Mouse (Mus musculus) forebrain, embryonic 13.5 days (tissue): ENCODE measurements around the gene Nfia. TPM values are rescaled to one million over a fixed set of nuclear protein-coding genes. Genes with fewer than 3 reads are reported as not detected.

Source experiments
- ATAC-seq: fragments of 200-750 bp; cut with Nextera tagmentation; 2 replicates; pipeline ENCODE4 v1.8.0; 2017
- H3K27ac ChIP-seq: fragments of 300-500 bp; sonication (generic); 2 replicates; pipeline ENCODE4 v1.5.1; 2015; ENCODE audit warnings: inconsistent platforms, mild to moderate bottlenecking, moderate library complexity
- H3K27me3 ChIP-seq: fragments of 300-500 bp; sonication (generic); 2 replicates; pipeline ENCODE4 v1.6.1; 2015; ENCODE audit warnings: mild to moderate bottlenecking, inconsistent platforms
- H3K36me3 ChIP-seq: fragments of 300-500 bp; sonication (generic); 2 replicates; pipeline ENCODE4 v1.6.1; 2015; ENCODE audit warnings: mild to moderate bottlenecking, inconsistent platforms; ENCODE audit not compliant: poor library complexity, severe bottlenecking
- H3K4me1 ChIP-seq: fragments of 300-500 bp; sonication (generic); 2 replicates; pipeline ENCODE4 v1.6.1; 2015; ENCODE audit warnings: inconsistent platforms
- H3K4me2 ChIP-seq: fragments of 300-500 bp; sonication (generic); 2 replicates; pipeline ENCODE4 v1.6.1; 2015; ENCODE audit warnings: inconsistent platforms, mild to moderate bottlenecking, moderate library complexity
- H3K4me3 ChIP-seq: fragments of 300-500 bp; sonication (generic); 2 replicates; pipeline ENCODE4 v1.5.1; 2015; ENCODE audit warnings: mild to moderate bottlenecking, inconsistent platforms
- H3K9ac ChIP-seq: fragments of 300-500 bp; sonication (generic); 2 replicates; pipeline ENCODE4 v1.6.1; 2015; ENCODE audit warnings: mild to moderate bottlenecking, inconsistent platforms
- H3K9me3 ChIP-seq: fragments of 300-500 bp; sonication (generic); replicated peaks from 2 replicates; pipeline ENCODE4 v1.6.1; 2016; ENCODE audit warnings: inconsistent platforms
- WGBS: fragments of 180-500 bp; shearing (Covaris S2); methylation state at CpG from one replicate; pipeline ENCODE4 v1.1.7; 2015; 5-methylcytosine and 5-hydroxymethylcytosine counted together
- polyA plus RNA-seq: library from polyadenylated mRNA; unstranded; fragments of >200 nt; fragmentation: Nextera tagmentation; extraction: Ambion mirVana; gene quantifications from 2 replicates; pipeline ENCODE4 v1.2.1, GENCODE M21; 2015

The Nfia gene
- polyA plus RNA-seq, 1 experiment from 2014 or later: 121 TPM

- no peak overlapping the region for H3K4me2 ChIP-seq
- no peak overlapping the region for H3K9ac ChIP-seq
- H3K27ac ChIP-seq: no peak overlapping the region
- no peaks in the 10 kb centered on the region for H3K27me3 ChIP-seq
- WGBS: 87% methylated on average over 4 of the region's 4 CpGs
- peaks cover 66% of the 10 kb centered on the region for H3K4me1 ChIP-seq
- H3K36me3 ChIP-seq: no peaks in the 10 kb centered on the region
- no peak overlapping the region for H3K4me3 ChIP-seq
- H3K9me3 ChIP-seq: no peaks in the 10 kb centered on the region
- ATAC-seq: no peak
Observed at GRCm38 (mm10) chr4:97821556-97822251, 49.2 kb downstream of the Nfia start.

DNA sequence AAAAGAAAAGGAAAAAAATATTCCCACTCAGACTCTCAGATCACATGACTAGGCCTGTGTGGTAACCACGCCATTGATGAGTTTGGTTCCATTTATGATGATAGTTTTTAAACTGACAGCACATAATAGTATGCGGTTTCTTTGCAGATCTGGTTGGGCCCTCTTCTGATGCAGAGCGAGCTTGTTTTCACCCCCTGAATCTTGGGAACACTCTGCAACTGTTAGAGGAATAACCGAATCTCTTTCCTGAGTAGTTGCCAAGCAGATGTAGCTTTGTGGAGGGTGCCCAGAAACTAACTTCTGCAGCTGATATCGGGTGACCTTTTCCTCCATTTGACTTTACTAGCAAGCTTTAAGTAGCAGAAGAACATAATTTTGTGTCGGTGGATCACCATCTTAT lies 51.0 kb downstream of the Nfia start:
- Histone ChIP-seq H3K4me1 (peaks cover 66% of the 10 kb centered on the region), H3K4me2 (no peak overlapping the region), H3K27me3 (no peaks in the 10 kb centered on the region), H3K36me3 (no peaks in the 10 kb centered on the region), H3K4me3 (no peak overlapping the region), H3K9me3 (no peaks in the 10 kb centered on the region), H3K27ac (no peak overlapping the region), H3K9ac (no peak overlapping the region)
- 84% methylated on average over 6 of the region's 6 CpGs for WGBS
- no peak for ATAC-seq

DNA sequence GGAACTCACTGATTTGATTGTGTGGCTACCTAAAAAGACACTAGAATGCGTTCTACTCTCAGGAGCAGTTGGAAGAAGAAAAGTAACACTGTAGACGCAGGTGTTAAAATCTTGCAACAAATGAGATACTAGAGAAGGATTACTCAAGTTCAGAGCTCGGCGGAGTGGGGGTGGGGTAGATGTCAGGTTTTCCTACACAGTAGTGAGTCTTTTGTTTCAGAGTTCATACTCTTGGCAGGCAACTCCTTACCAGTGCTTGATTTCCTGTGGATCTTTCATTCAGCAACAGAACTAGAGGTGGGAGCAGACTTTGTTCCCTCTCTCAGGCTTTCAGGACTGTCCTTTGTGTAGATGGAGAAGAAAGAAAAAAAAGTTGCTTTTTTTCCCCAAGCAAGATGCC lies 51.9 kb downstream of the Nfia start:
- Histone ChIP-seq H3K9ac (no peak overlapping the region), H3K9me3 (no peaks in the 10 kb centered on the region), H3K4me2 (peak overlapping the region; percentile 1; the same call in 1 of the 2 replicates), H3K4me3 (no peak overlapping the region), H3K4me1 (peaks cover 61% of the 10 kb centered on the region), H3K27ac (peak overlapping the region; percentile 53; the same call in 1 of the 2 replicates), H3K27me3 (no peaks in the 10 kb centered on the region), H3K36me3 (no peaks in the 10 kb centered on the region)
- WGBS: 26% methylated on average over 4 of the region's 4 CpGs
- ATAC-seq: peak; percentile 46; the same call in 1 of the 2 replicates

GRCm38 (mm10) chr4:97825432-97825831 lies 52.9 kb downstream of the Nfia start:
- Histone ChIP-seq H3K4me2 (no peak overlapping the region), H3K36me3 (no peaks in the 10 kb centered on the region), H3K27me3 (no peaks in the 10 kb centered on the region), H3K4me1 (peaks cover 67% of the 10 kb centered on the region), H3K9me3 (no peaks in the 10 kb centered on the region), H3K27ac (no peak overlapping the region; the same call in 1 of the 2 replicates), H3K4me3 (no peak overlapping the region), H3K9ac (no peak overlapping the region)
- no peak for ATAC-seq
- WGBS: 29% methylated on average over 4 of the region's 4 CpGs

- Histone ChIP-seq H3K9me3 (no peaks in the 10 kb centered on the region), H3K27ac (peak overlapping the region; percentile 51; the same call in 1 of the 2 replicates), H3K9ac (no peak overlapping the region), H3K36me3 (no peaks in the 10 kb centered on the region), H3K4me2 (no peak overlapping the region), H3K27me3 (no peaks in the 10 kb centered on the region), H3K4me3 (no peak overlapping the region), H3K4me1 (peaks cover 71% of the 10 kb centered on the region)
- 46% methylated on average over 4 of the region's 4 CpGs for WGBS
- peak; percentile 50; the same call in 1 of the 2 replicates for ATAC-seq
Observed at GRCm38 (mm10) chr4:97825841-97826240, 53.3 kb downstream of the Nfia start.

DNA sequence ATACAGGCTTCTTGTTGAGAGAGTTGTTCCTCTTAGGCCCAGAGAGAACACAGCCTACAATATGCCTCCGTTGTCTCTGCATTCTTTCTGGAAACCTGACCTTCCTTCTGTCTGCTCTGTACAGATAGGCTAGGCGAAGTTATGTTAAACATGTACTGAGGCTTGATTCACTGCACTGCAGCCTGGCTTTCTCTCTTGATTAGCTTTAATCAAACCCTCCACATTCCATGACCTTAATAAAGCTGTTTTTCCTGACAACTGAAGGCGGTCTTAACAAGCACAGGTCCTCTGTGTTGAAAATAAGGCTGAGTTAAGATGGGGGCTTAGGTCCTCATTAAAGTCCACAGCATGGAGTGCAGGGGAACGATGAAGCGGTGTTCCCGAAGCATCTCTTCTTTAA lies 54.6 kb downstream of the Nfia start:
- H3K4me1 ChIP-seq: peaks cover 75% of the 10 kb centered on the region
- no peak overlapping the region for H3K4me3 ChIP-seq
- no peaks in the 10 kb centered on the region for H3K27me3 ChIP-seq
- H3K4me2 ChIP-seq: no peak overlapping the region
- no peak overlapping the region for H3K9ac ChIP-seq
- no peaks in the 10 kb centered on the region for H3K9me3 ChIP-seq
- H3K36me3 ChIP-seq: no peaks in the 10 kb centered on the region
- WGBS: 23% methylated on average over 6 of the region's 6 CpGs
- H3K27ac ChIP-seq: peak overlapping the region; percentile 54
- ATAC-seq: no peak; the same call in 1 of the 2 replicates

DNA sequence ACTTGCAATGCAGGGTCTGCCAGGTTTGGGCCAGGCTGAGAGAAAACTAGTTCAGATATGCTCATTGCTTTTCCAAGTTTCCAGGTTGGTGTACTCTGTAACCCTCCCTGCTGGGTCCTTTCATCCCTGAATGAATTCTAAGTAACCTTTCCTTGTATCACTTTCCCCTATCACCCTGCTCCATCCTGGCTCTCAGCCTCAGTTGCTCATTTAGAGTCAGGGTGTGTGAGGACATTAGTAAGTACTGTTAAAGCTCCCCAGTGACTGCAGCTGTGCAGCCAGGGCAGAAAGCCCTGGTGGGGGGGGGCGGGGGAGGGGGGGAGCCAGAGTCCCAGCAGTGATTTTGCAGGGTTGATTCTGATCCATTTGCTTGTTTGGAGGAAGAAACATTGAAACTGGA lies 56.0 kb downstream of the Nfia start:
- H3K9ac ChIP-seq: no peak overlapping the region
- H3K4me1 ChIP-seq: peaks cover 68% of the 10 kb centered on the region
- H3K27me3 ChIP-seq: no peaks in the 10 kb centered on the region
- 13% methylated on average over 1 of the region's 1 CpGs for WGBS
- H3K4me2 ChIP-seq: no peak overlapping the region
- H3K27ac ChIP-seq: no peak overlapping the region
- no peak overlapping the region for H3K4me3 ChIP-seq
- no peak for ATAC-seq
- H3K9me3 ChIP-seq: no peaks in the 10 kb centered on the region
- no peaks in the 10 kb centered on the region for H3K36me3 ChIP-seq

GRCm38 (mm10) chr4:97829336-97830050 lies 57.0 kb downstream of the Nfia start:
- H3K4me2 ChIP-seq: no peak overlapping the region
- H3K4me3 ChIP-seq: no peak overlapping the region
- ATAC-seq: no peak
- H3K27me3 ChIP-seq: no peaks in the 10 kb centered on the region
- H3K36me3 ChIP-seq: no peaks in the 10 kb centered on the region
- H3K27ac ChIP-seq: no peak overlapping the region
- H3K4me1 ChIP-seq: peaks cover 61% of the 10 kb centered on the region
- H3K9ac ChIP-seq: no peak overlapping the region
- no peaks in the 10 kb centered on the region for H3K9me3 ChIP-seq
- WGBS: 83% methylated on average over 11 of the region's 12 CpGs

- ATAC-seq: no peak
- WGBS: 64% methylated on average over 6 of the region's 6 CpGs
- no peaks in the 10 kb centered on the region for H3K36me3 ChIP-seq
- H3K27me3 ChIP-seq: no peaks in the 10 kb centered on the region
- H3K4me2 ChIP-seq: no peak overlapping the region
- no peak overlapping the region for H3K9ac ChIP-seq
- no peak overlapping the region for H3K4me3 ChIP-seq
- H3K9me3 ChIP-seq: no peaks in the 10 kb centered on the region
- H3K27ac ChIP-seq: no peak overlapping the region
- H3K4me1 ChIP-seq: peaks cover 53% of the 10 kb centered on the region
Observed at GRCm38 (mm10) chr4:97830051-97830853, 57.7 kb downstream of the Nfia start.

- ATAC-seq: no peak
- peaks cover 52% of the 10 kb centered on the region for H3K4me1 ChIP-seq
- H3K36me3 ChIP-seq: no peaks in the 10 kb centered on the region
- H3K27me3 ChIP-seq: no peaks in the 10 kb centered on the region
- H3K9me3 ChIP-seq: no peaks in the 10 kb centered on the region
- H3K4me3 ChIP-seq: no peak overlapping the region
- no peak overlapping the region for H3K4me2 ChIP-seq
- 93% methylated on average over 16 of the region's 16 CpGs for WGBS
- no peak overlapping the region for H3K27ac ChIP-seq
- H3K9ac ChIP-seq: no peak overlapping the region
Observed at GRCm38 (mm10) chr4:97830935-97831608, 58.5 kb downstream of the Nfia start.

DNA sequence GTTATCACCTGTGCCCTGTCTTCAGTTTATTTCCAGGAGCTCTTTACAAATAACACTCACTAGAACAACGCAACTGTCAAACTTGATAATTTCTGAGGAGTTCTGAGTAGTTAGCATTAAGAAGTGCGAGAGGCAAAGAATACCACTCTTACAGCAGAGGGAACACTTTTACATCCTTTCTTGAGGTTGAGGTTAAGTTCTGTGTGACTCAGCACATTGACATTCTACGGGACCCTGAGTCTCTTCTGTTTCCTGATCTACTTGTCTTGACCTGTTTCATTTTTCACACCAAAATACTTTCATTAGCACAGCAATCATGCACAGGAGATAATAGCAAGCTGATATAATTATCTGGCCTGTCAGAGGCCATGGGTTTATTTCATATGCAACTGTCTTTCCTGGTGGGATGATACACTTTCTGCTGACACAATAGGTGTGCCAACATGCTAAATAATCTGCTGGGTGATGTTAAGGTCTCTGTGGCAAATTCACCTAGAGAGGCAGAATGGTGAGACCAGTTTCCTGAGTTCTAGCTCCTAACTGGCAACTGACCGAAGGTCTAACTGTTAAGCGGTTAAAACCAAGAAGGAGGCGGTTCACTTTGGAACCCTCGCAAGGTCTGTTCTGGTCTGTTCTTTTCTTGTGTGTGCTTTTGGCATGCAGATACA lies 59.2 kb downstream of the Nfia start:
- H3K4me1 ChIP-seq: peaks cover 52% of the 10 kb centered on the region
- ATAC-seq: no peak
- 93% methylated on average over 7 of the region's 7 CpGs for WGBS
- no peaks in the 10 kb centered on the region for H3K27me3 ChIP-seq
- H3K9ac ChIP-seq: no peak overlapping the region
- no peaks in the 10 kb centered on the region for H3K36me3 ChIP-seq
- H3K9me3 ChIP-seq: no peaks in the 10 kb centered on the region
- H3K4me2 ChIP-seq: no peak overlapping the region
- H3K27ac ChIP-seq: no peak overlapping the region
- H3K4me3 ChIP-seq: no peak overlapping the region
